Mouse (Mus musculus) CD4-positive naive resting alpha-beta T cell, adult 76 days (primary cell): ENCODE results near the gene Olfr619. TPM values are rescaled to one million over a fixed set of nuclear protein-coding genes. Genes with fewer than 3 reads are reported as not detected.

Source experiments
- total RNA-seq: library from RNA; stranded (reverse); gene quantifications from one replicate; pipeline ENCODE4 v1.2.4, GENCODE M21; 2023

The Olfr619 gene
- total RNA-seq, result not detected

DNA sequence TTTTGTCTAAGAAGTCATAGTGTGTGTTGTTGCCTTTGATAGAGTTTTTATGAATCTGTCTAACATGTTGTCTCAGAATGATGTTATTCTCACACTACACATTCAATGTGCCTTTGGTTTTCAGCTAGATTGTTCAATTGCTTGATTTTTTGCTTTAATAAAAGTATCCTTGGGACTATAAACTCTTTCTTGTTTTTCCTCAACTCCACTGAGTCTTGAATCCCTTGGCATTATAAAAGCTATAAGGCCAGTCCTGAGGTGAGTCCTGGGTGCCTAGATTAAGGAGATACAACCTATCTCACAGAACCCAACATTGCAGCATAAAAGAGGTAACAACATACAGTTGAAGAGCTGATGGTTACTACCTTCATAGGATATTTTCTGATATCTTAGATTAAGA is at the start of gene Olfr619:
Gene Olfr619 (plus strand): TSS at position 301 of the 400 bp plus-strand sequence.

GRCm38 (mm10) chr7:103555779-103556178 is 44.6 kb upstream of the Olfr619 start, which contains the start of gene Olfr615:
Olfr615 (plus strand) TSS chr7:103556079.

DNA sequence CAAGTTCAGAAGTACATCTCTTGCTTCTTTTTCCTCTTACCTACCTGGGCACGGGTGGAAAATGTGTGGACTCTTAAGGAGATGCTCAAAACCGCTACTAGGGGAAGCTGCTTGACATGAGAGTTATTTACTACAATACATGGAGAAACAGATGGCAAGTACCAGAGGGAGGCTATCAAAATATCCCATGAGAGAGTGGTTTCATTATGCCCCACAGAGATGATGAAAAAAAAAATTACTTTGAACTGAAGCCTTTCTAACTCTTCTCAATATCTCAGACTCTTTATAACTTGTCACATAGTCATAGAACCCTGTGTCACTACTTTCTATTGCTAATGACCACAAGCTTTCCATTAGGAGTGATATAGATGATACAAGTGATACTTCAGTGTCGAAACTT is 31.3 kb upstream of the Olfr619 start, which contains the start of gene Olfr616:
Gene Olfr616 (minus strand): TSS at position 101 of the 400 bp plus-strand sequence.

DNA sequence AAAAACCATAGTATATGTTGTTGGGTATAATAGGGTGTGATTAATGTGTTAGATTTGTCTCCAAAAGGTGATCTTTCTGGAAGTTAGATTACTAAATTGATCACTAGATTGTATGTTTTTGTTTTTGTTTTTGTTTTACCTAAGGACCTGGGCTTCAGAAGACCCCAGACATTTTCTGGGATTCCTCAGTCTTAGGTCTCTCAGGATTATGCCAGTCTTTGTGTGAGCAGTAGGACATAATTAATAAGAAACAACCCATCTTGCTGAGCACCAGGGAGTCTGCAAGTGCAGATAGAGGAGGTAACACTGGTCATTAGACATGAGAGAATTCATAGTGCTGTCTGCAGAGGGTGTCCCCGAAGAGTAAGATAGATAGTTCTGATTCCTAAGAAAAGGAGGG is 27.6 kb upstream of the Olfr619 start, which contains the start of gene Olfr617:
Gene Olfr617 (plus strand): TSS at position 301 of the 400 bp plus-strand sequence.

DNA sequence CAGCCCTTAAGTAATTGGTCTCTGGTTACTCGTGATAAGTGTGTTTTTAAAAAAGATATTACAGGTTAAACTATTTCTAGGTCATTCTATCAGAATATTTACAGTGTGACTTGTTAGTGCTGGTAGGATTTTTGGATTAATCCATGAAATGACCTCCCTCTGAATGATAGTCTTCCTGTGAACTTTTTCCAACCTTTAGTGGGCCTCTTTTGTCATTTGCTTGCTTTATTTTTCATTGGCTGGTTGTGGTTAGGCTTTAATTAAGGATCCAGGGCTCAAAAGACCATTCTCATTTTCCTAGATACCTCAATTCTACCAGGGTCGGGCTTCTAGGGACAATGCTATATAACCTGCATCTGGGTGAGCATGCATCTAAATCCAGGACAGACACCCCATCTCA is 10.6 kb upstream of the Olfr619 start, which contains the start of gene Olfr618:
Gene Olfr618 (plus strand): TSS at position 301 of the 400 bp plus-strand sequence.

DNA sequence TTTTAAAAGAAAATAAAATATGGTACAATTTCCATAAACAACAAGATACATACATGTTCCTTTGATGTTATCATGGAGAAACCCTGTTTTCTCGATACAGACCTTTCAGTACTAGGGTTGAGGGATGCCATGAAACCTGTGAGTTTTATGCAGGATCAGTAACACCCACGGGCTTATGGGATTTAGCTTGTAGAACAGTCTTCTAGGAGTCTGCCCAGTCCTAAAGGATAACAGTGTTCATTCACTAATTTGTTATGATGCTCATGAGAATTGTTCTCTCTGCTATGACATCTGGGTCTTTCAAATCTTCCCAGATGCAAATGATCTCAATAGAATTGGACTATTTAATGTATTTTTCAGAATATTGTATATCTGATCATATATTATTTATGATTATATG is 12.1 kb downstream of the Olfr619 start, which contains the start of gene Olfr620:
Gene Olfr620 (minus strand): TSS at position 101 of the 400 bp plus-strand sequence.

DNA sequence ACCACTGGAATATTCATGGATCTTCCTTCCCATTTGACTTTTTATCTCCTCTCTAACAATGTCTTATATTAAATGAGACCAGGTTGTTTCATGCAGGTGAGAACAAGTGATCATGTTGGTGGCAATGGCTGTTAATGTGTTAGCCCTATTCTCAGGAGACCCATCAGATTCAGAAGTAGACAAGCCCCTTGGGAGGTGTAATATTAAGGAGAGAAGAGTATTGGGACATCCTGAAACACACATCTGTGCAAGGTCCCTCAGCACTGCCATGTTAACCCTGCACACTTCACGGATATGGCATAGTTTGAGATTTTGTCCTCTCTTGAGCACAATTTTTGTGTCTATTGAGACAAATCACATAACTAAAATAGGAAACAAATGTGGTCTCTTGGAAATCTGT is 42.2 kb downstream of the Olfr619 start, which contains the start of gene Olfr622:
Gene Olfr622 (minus strand): TSS at position 101 of the 400 bp plus-strand sequence.

Other genes with a start within 250 kb of the Olfr619 start
- gene Olfr601, start 237.9 kb upstream of the Olfr619 start, total RNA-seq, result not detected
- gene Olfr603, start 214.4 kb upstream of the Olfr619 start, total RNA-seq, result not detected
- gene Usp17lc, start 185.5 kb upstream of the Olfr619 start, total RNA-seq, result not detected
- not detected for gene Olfr605, start 155.1 kb upstream of the Olfr619 start, total RNA-seq
- not detected for gene Olfr606, start 151.5 kb upstream of the Olfr619 start, total RNA-seq
- gene Olfr607, start 136.4 kb upstream of the Olfr619 start, total RNA-seq, result not detected
- not detected for gene Olfr608, start 130.7 kb upstream of the Olfr619 start, total RNA-seq
- not detected for gene Olfr609, start 102.5 kb upstream of the Olfr619 start, total RNA-seq
- not detected for gene Olfr610, start 88.5 kb upstream of the Olfr619 start, total RNA-seq
- not detected for gene Olfr611, start 79.7 kb upstream of the Olfr619 start, total RNA-seq
- gene Olfr612, start 57.9 kb upstream of the Olfr619 start, total RNA-seq, result not detected
- not detected for gene Olfr613, start 52.5 kb upstream of the Olfr619 start, total RNA-seq
- not detected for gene Olfr615, start 44.5 kb upstream of the Olfr619 start, total RNA-seq
- not detected for gene Olfr616, start 31.4 kb upstream of the Olfr619 start, total RNA-seq
- not detected for gene Olfr617, start 27.5 kb upstream of the Olfr619 start, total RNA-seq
- gene Olfr618, start 10.5 kb upstream of the Olfr619 start, total RNA-seq, result not detected
- not detected for gene Olfr620, start 12.0 kb downstream of the Olfr619 start, total RNA-seq
- not detected for gene Olfr622, start 42.1 kb downstream of the Olfr619 start, total RNA-seq
- not detected for gene Olfr623, start 63.1 kb downstream of the Olfr619 start, total RNA-seq
- not detected for gene Olfr624, start 70.6 kb downstream of the Olfr619 start, total RNA-seq
- gene Olfr625-ps1, start 82.1 kb downstream of the Olfr619 start, total RNA-seq, result not detected
- gene Olfr243, start 114.1 kb downstream of the Olfr619 start, total RNA-seq, result not detected
- gene Olfr628, start 129.8 kb downstream of the Olfr619 start, total RNA-seq, result not detected
- gene Olfr629, start 144.4 kb downstream of the Olfr619 start, total RNA-seq, result not detected
- not detected for gene Olfr630, start 156.8 kb downstream of the Olfr619 start, total RNA-seq
- not detected for gene Olfr69, start 171.0 kb downstream of the Olfr619 start, total RNA-seq
- not detected for gene Olfr68, start 179.1 kb downstream of the Olfr619 start, total RNA-seq
- not detected for gene Olfr67, start 191.2 kb downstream of the Olfr619 start, total RNA-seq
- 492 TPM for gene Hbb-bt, start 213.4 kb downstream of the Olfr619 start, total RNA-seq
- gene Hbb-bs, start 227.5 kb downstream of the Olfr619 start, total RNA-seq, result 2,802 TPM
- gene Hbb-bh2, start 239.9 kb downstream of the Olfr619 start, total RNA-seq, result not detected
- gene Hbb-bh1, start 242.6 kb downstream of the Olfr619 start, total RNA-seq, result not detected